Mouse (Mus musculus): ENCODE measurements around the gene Tmem82.
A peak's percentile ranks its signal among the peaks of the same experiment; 100 is the strongest.
"Not testable (repeated sequence)": the region's sequence is repeated elsewhere in the genome, so short reads cannot be mapped to it uniquely, and the experiment has no call there.

Gene Tmem82

GRCm38 (mm10) chr4:141574789-141575702 lies 43.4 kb downstream of the Tmem82 start:
- peak; percentile 66 for DNase-seq (ENCODE audit: low spot score)

- DNase-seq (ENCODE audit: low spot score) = peak; percentile 61
Observed at GRCm38 (mm10) chr4:141573359-141573966, 45.0 kb downstream of the Tmem82 start.

GRCm38 (mm10) chr4:141572668-141573358 lies 45.6 kb downstream of the Tmem82 start:
- DNase-seq (ENCODE audit: low spot score) = no peak

GRCm38 (mm10) chr4:141571934-141572333 lies 46.5 kb downstream of the Tmem82 start:
- DNase-seq (ENCODE audit: low spot score) = no peak

- no peak for DNase-seq (ENCODE audit: low spot score)
Observed at GRCm38 (mm10) chr4:141571337-141571739, 47.1 kb downstream of the Tmem82 start.

- DNase-seq (ENCODE audit: low spot score) = no peak
Observed at GRCm38 (mm10) chr4:141570821-141571220, 47.6 kb downstream of the Tmem82 start.

- DNase-seq (ENCODE audit: low spot score) = no peak
Observed at GRCm38 (mm10) chr4:141570004-141570403, 48.4 kb downstream of the Tmem82 start.

GRCm38 (mm10) chr4:141568966-141569365 lies 49.5 kb downstream of the Tmem82 start:
- DNase-seq (ENCODE audit: low spot score) = no peak

GRCm38 (mm10) chr4:141567174-141567573 lies 51.3 kb downstream of the Tmem82 start:
- not testable (repeated sequence) for DNase-seq (ENCODE audit: low spot score)

GRCm38 (mm10) chr4:141566187-141566586 lies 52.2 kb downstream of the Tmem82 start:
- no peak for DNase-seq (ENCODE audit: low spot score)

- DNase-seq (ENCODE audit: low spot score) = no peak
Observed at GRCm38 (mm10) chr4:141565325-141565724, 53.1 kb downstream of the Tmem82 start.

GRCm38 (mm10) chr4:141564660-141565059 lies 53.8 kb downstream of the Tmem82 start:
- no peak for DNase-seq (ENCODE audit: low spot score)

- DNase-seq (ENCODE audit: low spot score) = no peak
Observed at GRCm38 (mm10) chr4:141564209-141564608, 54.2 kb downstream of the Tmem82 start.
